Mouse (Mus musculus) adrenal gland (tissue): ENCODE results near the gene Plcb1.

Source experiments
- intact Hi-C: fragments of 180-260 bp; cut with DNase I; formaldehyde crosslinking; loops from one replicate; pipeline ENCODE4 v1.15.1; 2025
- long read RNA-seq, 2 experiments: library from polyadenylated mRNA; unstranded; transcript quantifications; one replicate each; pipeline ENCODE4 v2.0.0; 2020; ENCODE audit warnings: borderline replicate concordance in 1 of 2; ENCODE audit not compliant: insufficient replicate concordance in 1 of 2

The Plcb1 gene
- long read RNA-seq, experiment 1, partial matches to known transcripts = 14 of 30 reads
- long read RNA-seq, experiment 1, other reads (novel, unspliced or antisense) = 12 of 30 reads
- long read RNA-seq, experiment 2, transcript Plcb1-204 (3 exons, 1,785 nt) = major isoform, 10 of 45 reads
- long read RNA-seq, experiment 2, partial matches to known transcripts = 6 of 45 reads
- long read RNA-seq, experiment 2, other reads (novel, unspliced or antisense) = 29 of 45 reads

GRCm38 (mm10) chr2:134785970-134786855, at the start of gene Plcb1:
Plcb1 (plus strand) TSS chr2:134786067.
- intact Hi-C loops = loop anchor here (2.0 to 10.0 kb wide), 4 partner anchors 161 to 539 kb away; no protein-coding TSS in a partner anchor

- intact Hi-C loops = no loop called here
Observed at GRCm38 (mm10) chr2:134755537-134755936, 30.3 kb upstream of the Plcb1 start.

- intact Hi-C loops = no loop called here
Observed at GRCm38 (mm10) chr2:134756086-134756485, 29.8 kb upstream of the Plcb1 start.

- intact Hi-C loops = no loop called here
Observed at GRCm38 (mm10) chr2:134761029-134761428, 24.8 kb upstream of the Plcb1 start.

- intact Hi-C loops = no loop called here
Observed at GRCm38 (mm10) chr2:134763406-134763990, 22.4 kb upstream of the Plcb1 start.

GRCm38 (mm10) chr2:134764506-134764905, 21.4 kb upstream of the Plcb1 start:
- intact Hi-C loops = no loop called here

- intact Hi-C loops = loop anchor here (5.0 to 10.0 kb wide), 3 partner anchors 93 to 445 kb away; partner anchors contain the start of gene Hao1
Observed at GRCm38 (mm10) chr2:134779826-134780225, 6.0 kb upstream of the Plcb1 start.

- intact Hi-C loops = loop anchor here (5.0 to 10.0 kb wide), 2 partner anchors 93 to 444 kb away; no protein-coding TSS in a partner anchor
Observed at GRCm38 (mm10) chr2:134780316-134780715, 5.6 kb upstream of the Plcb1 start.

- intact Hi-C loops = loop anchor here (5.0 to 10.0 kb wide), 3 partner anchors 160 to 438 kb away; no protein-coding TSS in a partner anchor
Observed at GRCm38 (mm10) chr2:134786856-134787250, 986 bp downstream of the Plcb1 start.

GRCm38 (mm10) chr2:134787336-134788095, 1.6 kb downstream of the Plcb1 start:
- intact Hi-C loops = loop anchor here (5.0 to 10.0 kb wide), 3 partner anchors 160 to 437 kb away; no protein-coding TSS in a partner anchor

- intact Hi-C loops = no loop called here
Observed at GRCm38 (mm10) chr2:134792926-134793325, 7.1 kb downstream of the Plcb1 start.

GRCm38 (mm10) chr2:134800226-134800625, 14.4 kb downstream of the Plcb1 start:
- intact Hi-C loops = no loop called here

- intact Hi-C loops = no loop called here
Observed at GRCm38 (mm10) chr2:134816383-134816782, 30.5 kb downstream of the Plcb1 start.

GRCm38 (mm10) chr2:134817058-134817840, 31.4 kb downstream of the Plcb1 start:
- intact Hi-C loops = no loop called here

- intact Hi-C loops = no loop called here
Observed at GRCm38 (mm10) chr2:134821176-134821575, 35.3 kb downstream of the Plcb1 start.

- intact Hi-C loops = no loop called here
Observed at GRCm38 (mm10) chr2:134825645-134826044, 39.8 kb downstream of the Plcb1 start.

- intact Hi-C loops = no loop called here
Observed at GRCm38 (mm10) chr2:134826111-134827005, 40.5 kb downstream of the Plcb1 start.

GRCm38 (mm10) chr2:134827778-134828487, 42.1 kb downstream of the Plcb1 start:
- intact Hi-C loops = no loop called here
